In the genomic region with DNA sequence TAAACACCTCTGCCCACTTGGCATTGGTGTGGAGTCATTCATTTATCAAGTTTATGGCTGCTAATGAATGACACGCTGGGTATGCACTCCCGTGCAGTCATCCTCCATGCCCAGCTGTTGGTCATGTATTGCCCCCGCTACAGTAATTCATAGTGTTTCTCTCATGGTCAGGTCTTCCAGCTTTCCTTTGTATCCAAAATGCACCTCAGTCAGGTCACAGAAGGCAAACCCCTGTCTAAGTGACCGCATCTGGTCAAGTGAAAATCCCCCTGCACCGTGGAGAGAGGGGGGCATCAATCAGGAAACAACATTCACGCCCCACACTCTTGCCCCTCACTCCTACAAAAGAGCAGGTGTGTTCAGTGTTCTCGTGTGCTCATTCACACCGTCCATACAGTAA, we compare ENCODE assay signal across 27 mouse cellular contexts. TPM values are rescaled to one million over a fixed set of nuclear protein-coding genes. Genes with fewer than 3 reads are reported as not detected.
DNase-seq lines count a peak whose midpoint lies in the region; ATAC-seq and TF ChIP-seq lines count a peak whose summit lies in the region.
"Had no signal": no experiment of that assay in that cellular context is flagged by ENCODE, and none has a peak within 500 bp of the region (broad histone marks: within the 10 kb centered on the region; RNA-seq: fewer than 3 reads in every experiment).

No protein-coding gene starts in this region.

- no peaks in the 10 kb centered on the region for H3K36me3 ChIP-seq in intestine, embryonic 14.5 days (ENCODE audit: control insufficient read depth, insufficient read depth, low read length)
- no peaks in the 10 kb centered on the region for H3K36me3 ChIP-seq in intestine, embryonic 16.5 days (ENCODE audit: control insufficient read depth, insufficient read depth, low read length)
- H3K36me3 ChIP-seq in intestine, postnatal 0 days (ENCODE audit: control insufficient read depth, insufficient read depth): no peaks in the 10 kb centered on the region
- H3K36me3 ChIP-seq in intestine, embryonic 15.5 days: no peaks in the 10 kb centered on the region
- peaks cover 39% of the 10 kb centered on the region for H3K36me3 ChIP-seq in liver, adult 2 months (ENCODE audit: control insufficient read depth, insufficient read depth, low read length)
- peaks cover 14% of the 10 kb centered on the region for H3K36me3 ChIP-seq in liver, postnatal 0 days (replicated peaks; ENCODE audit: insufficient read depth, low read length)
- H3K36me3 ChIP-seq: G1E had no signal

- no peak for TF ChIP-seq CTCF in intestine, postnatal 0 days (IDR thresholded peaks at IDR 0.05; ENCODE audit: low read depth)
- TF ChIP-seq CTCF in liver, adult 2 months (IDR thresholded peaks at IDR 0.05; ENCODE audit: low read depth, low read length): no peak
- TF ChIP-seq CTCF in liver, postnatal 0 days (IDR thresholded peaks at IDR 0.05; ENCODE audit: low read depth): no peak

- H3K4me3 ChIP-seq in intestine, embryonic 14.5 days (ENCODE audit: low read depth, low read length): no peak overlapping the region
- H3K4me3 ChIP-seq in intestine, embryonic 16.5 days (ENCODE audit: low read length): no peak overlapping the region
- H3K4me3 ChIP-seq in intestine, postnatal 0 days (ENCODE audit: low read depth, low read length): no peak overlapping the region
- H3K4me3 ChIP-seq in intestine, embryonic 15.5 days (replicated peaks): no peak overlapping the region
- H3K4me3 ChIP-seq in liver, adult 2 months (ENCODE audit: insufficient read depth, low read depth, low read length): no peak overlapping the region
- no peak overlapping the region for H3K4me3 ChIP-seq in liver, postnatal 0 days (ENCODE audit: low read depth, low read length)

- no peaks in the 10 kb centered on the region for H3K4me1 ChIP-seq in intestine, embryonic 14.5 days (replicated peaks; ENCODE audit: control insufficient read depth, insufficient read depth, low read length)
- H3K4me1 ChIP-seq in intestine, embryonic 16.5 days (ENCODE audit: control insufficient read depth, insufficient read depth, low read length): no peaks in the 10 kb centered on the region
- H3K4me1 ChIP-seq in intestine, postnatal 0 days (replicated peaks; ENCODE audit: control insufficient read depth, insufficient read depth, low read length): no peaks in the 10 kb centered on the region
- H3K4me1 ChIP-seq in intestine, embryonic 15.5 days (replicated peaks): no peaks in the 10 kb centered on the region
- peaks cover 5% of the 10 kb centered on the region; the same call in 1 of the 2 replicates for H3K4me1 ChIP-seq in liver, adult 2 months (ENCODE audit: control insufficient read depth, insufficient read depth, low read length)
- peaks cover 4% of the 10 kb centered on the region; the same call in 1 of the 2 replicates for H3K4me1 ChIP-seq in liver, postnatal 0 days (ENCODE audit: insufficient read depth)

- H3K79me2 ChIP-seq in liver, adult 2 months (ENCODE audit: control insufficient read depth, insufficient read depth, low read length): no peaks in the 10 kb centered on the region

- H3K9me3 ChIP-seq in intestine, embryonic 14.5 days (ENCODE audit: control insufficient read depth, low read length): no peaks in the 10 kb centered on the region
- no peaks in the 10 kb centered on the region for H3K9me3 ChIP-seq in intestine, embryonic 16.5 days (ENCODE audit: control insufficient read depth, low read length)
- H3K9me3 ChIP-seq in intestine, postnatal 0 days (ENCODE audit: control insufficient read depth): no peaks in the 10 kb centered on the region
- no peaks in the 10 kb centered on the region for H3K9me3 ChIP-seq in intestine, embryonic 15.5 days
- no peaks in the 10 kb centered on the region for H3K9me3 ChIP-seq in liver, postnatal 0 days (ENCODE audit: low read length)
- H3K9me3 ChIP-seq: G1E had no signal

- intact Hi-C loops in heart, postnatal 10 days (cut with DNase I): no loop called here

- WGBS in intestine, embryonic 14.5 days: 88% methylated on average over 8 of the region's 8 CpGs
- WGBS in intestine, embryonic 16.5 days: 82% methylated on average over 8 of the region's 8 CpGs
- 74% methylated on average over 8 of the region's 8 CpGs for WGBS in intestine, postnatal 0 days
- 84% methylated on average over 8 of the region's 8 CpGs for WGBS in intestine, embryonic 15.5 days
- whole genome bisulfite sequencing in liver, adult 2 months: 53% methylated on average over 8 of the region's 8 CpGs
- WGBS in liver, postnatal 0 days (ENCODE audit: insufficient replicate concordance): 83% methylated on average over 8 of the region's 8 CpGs

- H3K27me3 ChIP-seq in intestine, embryonic 14.5 days (replicated peaks; ENCODE audit: control insufficient read depth, insufficient read depth, low read length): no peaks in the 10 kb centered on the region
- H3K27me3 ChIP-seq in intestine, embryonic 16.5 days (replicated peaks; ENCODE audit: control insufficient read depth, insufficient read depth, low read length): no peaks in the 10 kb centered on the region
- H3K27me3 ChIP-seq in intestine, postnatal 0 days (replicated peaks; ENCODE audit: control insufficient read depth, insufficient read depth, low read length): no peaks in the 10 kb centered on the region
- H3K27me3 ChIP-seq in intestine, embryonic 15.5 days (replicated peaks): no peaks in the 10 kb centered on the region
- no peaks in the 10 kb centered on the region for H3K27me3 ChIP-seq in liver, adult 2 months (ENCODE audit: control insufficient read depth, insufficient read depth, low read length)
- no peaks in the 10 kb centered on the region for H3K27me3 ChIP-seq in liver, postnatal 0 days (ENCODE audit: insufficient read depth, low read length)
- H3K27me3 ChIP-seq: CH12.LX, Patski had no signal

- no peak overlapping the region for H3K27ac ChIP-seq in intestine, embryonic 14.5 days (ENCODE audit: low read depth)
- no peak overlapping the region for H3K27ac ChIP-seq in intestine, embryonic 16.5 days (ENCODE audit: low read length)
- H3K27ac ChIP-seq in intestine, postnatal 0 days (ENCODE audit: low read depth, low read length): peak overlapping the region; percentile 28; the same call in 1 of the 2 replicates
- no peak overlapping the region for H3K27ac ChIP-seq in intestine, embryonic 15.5 days
- peak overlapping the region; percentile 0; the same call in 1 of the 2 replicates for H3K27ac ChIP-seq in liver, adult 2 months (replicated peaks; ENCODE audit: insufficient read depth, low read depth, low read length)
- H3K27ac ChIP-seq in liver, postnatal 0 days (ENCODE audit: low read depth): no peak overlapping the region

- TF ChIP-seq POLR2A in liver, adult 2 months (IDR thresholded peaks at IDR 0.05; ENCODE audit: extremely low read depth, insufficient read depth, low read length): peak; percentile 42; the same call in 1 of the 2 replicates

- H3K9ac ChIP-seq in intestine, embryonic 14.5 days (ENCODE audit: low read length): no peak overlapping the region
- no peak overlapping the region for H3K9ac ChIP-seq in intestine, embryonic 16.5 days (ENCODE audit: low read depth, low read length)
- no peak overlapping the region for H3K9ac ChIP-seq in intestine, postnatal 0 days (ENCODE audit: low read depth, low read length)
- H3K9ac ChIP-seq in intestine, embryonic 15.5 days: no peak overlapping the region
- peak overlapping the region; percentile 13; the same call in 1 of the 2 replicates for H3K9ac ChIP-seq in liver, adult 2 months (ENCODE audit: low read depth, low read length)
- H3K9ac ChIP-seq in liver, postnatal 0 days (replicated peaks): no peak overlapping the region

- no peak overlapping the region for H3K4me2 ChIP-seq in intestine, embryonic 14.5 days (ENCODE audit: low read length)
- no peak overlapping the region for H3K4me2 ChIP-seq in intestine, embryonic 16.5 days (ENCODE audit: low read depth, low read length)
- H3K4me2 ChIP-seq in intestine, postnatal 0 days (replicated peaks; ENCODE audit: low read depth): no peak overlapping the region
- H3K4me2 ChIP-seq in intestine, embryonic 15.5 days (replicated peaks): no peak overlapping the region
- no peak overlapping the region for H3K4me2 ChIP-seq in liver, postnatal 0 days (ENCODE audit: low read depth, low read length)

- ATAC-seq in intestine, embryonic 14.5 days (replicated peaks; ENCODE audit: low FRiP score, low TSS enrichment, low read depth): no peak
- no peak for ATAC-seq in intestine, embryonic 16.5 days
- ATAC-seq in intestine, postnatal 0 days: 0 out of 2 replicates have a peak, but pooled peaks have one; percentile 10
- ATAC-seq in intestine, embryonic 15.5 days: no peak
- no peak for ATAC-seq in liver, postnatal 0 days
- ATAC-seq: activated CD4-positive, CD25-positive, alpha-beta regulatory T cell, adult 4 months; CD4-positive, CD25-positive, alpha-beta regulatory T cell, adult 4 months; Patski had no signal

- peak; percentile 75 for DNase-seq in heart, adult 11 months
- no peak for DNase-seq in heart, postnatal 10 days
- DNase-seq in intestine, embryonic 14.5 days (ENCODE audit: low spot score): peak; percentile 15
- peak; percentile 71 for DNase-seq in liver, adult 2 months (ENCODE audit: extremely low read depth, low read depth, low spot score)
- no peak for DNase-seq in liver, postnatal 0 days
- DNase-seq: adrenal gland, adult 2 months; adrenal gland, adult 8-10 months; adrenal gland, postnatal 10 days; adrenal gland, postnatal 14 days; adrenal gland, postnatal 25 days; adrenal gland, postnatal 36 days; B cell, adult 2 months; cerebellum, adult 11 months; cerebellum, adult 11-12 months had no signal

- no peak for TF ChIP-seq EP300 in liver, postnatal 0 days (IDR thresholded peaks at IDR 0.05; ENCODE audit: low read depth)

RNA-seq across cellular contexts. Expression of a gene that starts 4.5 kb away (rescaled TPM):
- not detected for total RNA-seq in heart, postnatal 10 days (2021)
- polyA plus RNA-seq in intestine, embryonic 14.5 days (2014; fragmentation: Nextera tagmentation; extraction: Ambion mirVana): 97.8 and 153 TPM in 2 replicates
- polyA plus RNA-seq in intestine, embryonic 16.5 days (2015; fragmentation: Nextera tagmentation; extraction: Ambion mirVana): 4,478 and 6,129 TPM in 2 replicates
- 14,893 and 15,612 TPM in 2 replicates for polyA plus RNA-seq in intestine, postnatal 0 days (2015; fragmentation: Nextera tagmentation; extraction: Ambion mirVana)
- 2,291 and 2,664 TPM in 2 replicates for polyA plus RNA-seq in intestine, embryonic 15.5 days (2015; fragmentation: Nextera tagmentation; extraction: Ambion mirVana)
- total RNA-seq in liver, adult 2 months (2014; rRNA removed): 4,448 and 10,515 TPM in 2 replicates
- 1,879 and 1,952 TPM in 2 replicates for polyA plus RNA-seq in liver, adult 2 months (2012; rRNA removed)
- polyA plus RNA-seq in liver, postnatal 0 days (2015; fragmentation: Nextera tagmentation; extraction: Ambion mirVana): 6,645 and 7,607 TPM in 2 replicates
- total RNA-seq: adrenal gland, adult 18-20 months; adrenal gland, postnatal 25 days; CH12.LX; ES-E14; G1E; MEL had no signal
- polyA plus RNA-seq: activated CD4-positive, CD25-positive, alpha-beta regulatory T cell, adult 4 months; adrenal gland, adult 2 months; brain, embryonic 14.5 days; C2C12; CD4-positive, CD25-positive, alpha-beta regulatory T cell, adult 4 months; G1E; Patski had no signal

RNA-seq across cellular contexts. Expression of a gene that starts 59.9 kb away (rescaled TPM):
- total RNA-seq in heart, postnatal 10 days (2021): 1 to 10 TPM; 6.8 to 8.1 TPM
- 21.5 and 23.0 TPM in 2 replicates for polyA plus RNA-seq in intestine, embryonic 14.5 days (2014; fragmentation: Nextera tagmentation; extraction: Ambion mirVana)
- polyA plus RNA-seq in intestine, embryonic 16.5 days (2015; fragmentation: Nextera tagmentation; extraction: Ambion mirVana): 83.8 and 95.1 TPM in 2 replicates
- 55.8 and 68.8 TPM in 2 replicates for polyA plus RNA-seq in intestine, postnatal 0 days (2015; fragmentation: Nextera tagmentation; extraction: Ambion mirVana)
- polyA plus RNA-seq in intestine, embryonic 15.5 days (2015; fragmentation: Nextera tagmentation; extraction: Ambion mirVana): 47.4 and 49.6 TPM in 2 replicates
- 54.5 and 69.7 TPM in 2 replicates for total RNA-seq in liver, adult 2 months (2014; rRNA removed)
- 50.1 and 57.4 TPM in 2 replicates for polyA plus RNA-seq in liver, adult 2 months (2012; rRNA removed)
- 35.4 and 35.8 TPM in 2 replicates for polyA plus RNA-seq in liver, postnatal 0 days (2015; fragmentation: Nextera tagmentation; extraction: Ambion mirVana)
- total RNA-seq: CH12.LX, G1E had no signal
- polyA plus RNA-seq: C2C12, G1E had no signal

Comparison
In these comparisons a context has a peak if more than half of its experiments do, and no peak if none do; other contexts are left out.
1. DNase-seq: peak in heart, adult 11 months (single experiment), intestine, embryonic 14.5 days (single experiment) and liver, adult 2 months (single experiment); none in heart, postnatal 10 days (0 of 2) and liver, postnatal 0 days (single experiment).
2. H3K27ac ChIP-seq: peak in intestine, postnatal 0 days (single experiment) and liver, adult 2 months (single experiment); none in intestine, embryonic 14.5 days (single experiment), intestine, embryonic 16.5 days (single experiment), intestine, embryonic 15.5 days (single experiment) and liver, postnatal 0 days (single experiment).
3. RNA of a gene that starts 4.5 kb away (polyA plus RNA-seq): 14,893 to 15,612 TPM in intestine, postnatal 0 days, 6,645 to 7,607 TPM in liver, postnatal 0 days, 4,478 to 6,129 TPM in intestine, embryonic 16.5 days, 2,291 to 2,664 TPM in intestine, embryonic 15.5 days and 1,879 to 1,952 TPM in liver, adult 2 months; 97.8 to 153 TPM in intestine, embryonic 14.5 days; every median in the first group is over 10 times any median in the second.